Mouse (Mus musculus) thymus, postnatal 10 days (tissue): ENCODE measurements around the gene Snx1.
A peak's percentile ranks its signal among the peaks of the same experiment; 100 is the strongest.

ENCODE experiments used
- DNase-seq, 2 experiments: peaks; one replicate each; pipeline ENCODE4 v3.0.0; 2021; ENCODE audit warnings: low spot score in 2 of 2

The Snx1 gene

GRCm38 (mm10) chr9:66127193-66127546 lies 783 bp upstream of the Snx1 start:
- DNase-seq, result no peak

- DNase-seq, result peak in 1 of 2 experiments; percentile 6
Observed at GRCm38 (mm10) chr9:66125543-66126455, 588 bp downstream of the Snx1 start.

- DNase-seq, result peak; percentile 96 to 98
Observed at GRCm38 (mm10) chr9:66124681-66125542, 1.5 kb downstream of the Snx1 start.

GRCm38 (mm10) chr9:66124111-66124531 lies 2.3 kb downstream of the Snx1 start:
- DNase-seq, result no peak

- no peak for DNase-seq
Observed at GRCm38 (mm10) chr9:66123648-66124047, 2.7 kb downstream of the Snx1 start.

- no peak for DNase-seq
Observed at GRCm38 (mm10) chr9:66121421-66121820, 5.0 kb downstream of the Snx1 start.

GRCm38 (mm10) chr9:66120945-66121344 lies 5.4 kb downstream of the Snx1 start:
- DNase-seq, result no peak

GRCm38 (mm10) chr9:66120106-66120505 lies 6.3 kb downstream of the Snx1 start:
- no peak for DNase-seq

GRCm38 (mm10) chr9:66119498-66119897 lies 6.9 kb downstream of the Snx1 start:
- DNase-seq, result no peak

GRCm38 (mm10) chr9:66116890-66117289 lies 9.5 kb downstream of the Snx1 start:
- no peak for DNase-seq

- DNase-seq, result no peak
Observed at GRCm38 (mm10) chr9:66114341-66114740, 12.0 kb downstream of the Snx1 start.

- DNase-seq, result no peak
Observed at GRCm38 (mm10) chr9:66110611-66111379, 15.6 kb downstream of the Snx1 start.

GRCm38 (mm10) chr9:66110126-66110525 lies 16.3 kb downstream of the Snx1 start:
- DNase-seq, result no peak

- no peak for DNase-seq
Observed at GRCm38 (mm10) chr9:66109574-66109973, 16.8 kb downstream of the Snx1 start.

GRCm38 (mm10) chr9:66105168-66105567 lies 21.2 kb downstream of the Snx1 start:
- no peak for DNase-seq

GRCm38 (mm10) chr9:66104601-66105000 lies 21.8 kb downstream of the Snx1 start:
- no peak for DNase-seq

- no peak for DNase-seq
Observed at GRCm38 (mm10) chr9:66102668-66103067, 23.7 kb downstream of the Snx1 start.

- no peak for DNase-seq
Observed at GRCm38 (mm10) chr9:66101577-66101976, 24.8 kb downstream of the Snx1 start.

GRCm38 (mm10) chr9:66092664-66093063 lies 33.7 kb downstream of the Snx1 start:
- no peak for DNase-seq

- no peak for DNase-seq
Observed at GRCm38 (mm10) chr9:66091327-66092231, 34.8 kb downstream of the Snx1 start.
